Mouse (Mus musculus) heart, postnatal 10 days (tissue): ENCODE measurements at regions not wholly inside any gene's neighbourhood (a gene's known extent, or its start where the extent isn't known, plus 50 kb on each side); places are given as distances from the start of the nearest gene placed in this dataset.

Experiments used
- DNase-seq, 2 experiments: peaks; one replicate each; pipeline ENCODE4 v3.0.0; 2021
- intact Hi-C: fragments of 180-260 bp; cut with DNase I; formaldehyde crosslinking; loops from one replicate; pipeline ENCODE4 v1.15.1; 2025

- DNase-seq: no peak
- intact Hi-C loops: no loop called here
Measured at GRCm38 (mm10) chr1:183699284-183699683, 281.3 kb downstream of the Hhipl2 start.

GRCm38 (mm10) chr1:183702888-183703287 lies 284.9 kb downstream of the Hhipl2 start:
- intact Hi-C loops: no loop called here
- DNase-seq: no peak

DNA sequence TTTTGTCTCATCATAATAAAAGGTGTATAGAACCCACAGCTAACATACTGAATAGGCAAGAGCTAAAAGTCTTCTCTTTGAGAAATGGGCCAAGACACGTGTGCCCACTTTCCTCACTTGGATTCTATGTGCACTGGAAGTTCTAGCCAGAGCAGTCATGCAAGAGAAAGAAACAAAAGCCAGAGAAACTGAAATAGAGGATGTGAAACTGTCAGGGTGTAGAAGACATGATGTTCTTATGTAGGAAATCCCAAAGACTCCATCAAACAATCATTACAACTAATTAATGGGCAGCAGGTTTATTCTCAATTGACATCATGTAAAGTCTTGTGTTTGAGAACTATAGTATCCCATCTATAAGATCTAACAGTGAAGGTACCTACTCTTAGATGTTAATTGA lies 294.9 kb downstream of the Hhipl2 start:
- intact Hi-C loops: no loop called here
- DNase-seq: no peak

DNA sequence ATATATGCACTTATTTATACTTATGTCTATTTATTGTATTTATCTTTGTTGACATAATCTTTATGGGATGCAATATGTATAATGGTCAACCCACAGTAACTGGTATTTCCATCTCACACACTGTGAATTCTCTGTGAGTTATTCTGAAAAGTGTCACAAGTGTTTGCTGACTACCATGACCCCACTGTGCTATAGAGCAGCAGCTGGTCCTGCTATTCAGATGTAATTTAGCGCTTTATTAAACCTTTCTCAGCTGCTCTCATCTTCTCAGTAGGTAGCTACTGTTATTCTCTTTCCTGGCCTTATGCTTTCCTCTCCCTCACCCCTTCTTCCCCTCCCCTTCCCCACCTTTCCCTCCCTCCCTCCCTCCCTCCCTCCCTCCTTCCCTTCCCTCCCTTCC lies 296.0 kb upstream of the Dusp10 start:
- DNase-seq: no peak
- intact Hi-C loops: no loop called here

GRCm38 (mm10) chr1:183749126-183749525 lies 264.0 kb upstream of the Dusp10 start:
- DNase-seq: peak; percentile 1 to 7
- intact Hi-C loops: no loop called here

DNA sequence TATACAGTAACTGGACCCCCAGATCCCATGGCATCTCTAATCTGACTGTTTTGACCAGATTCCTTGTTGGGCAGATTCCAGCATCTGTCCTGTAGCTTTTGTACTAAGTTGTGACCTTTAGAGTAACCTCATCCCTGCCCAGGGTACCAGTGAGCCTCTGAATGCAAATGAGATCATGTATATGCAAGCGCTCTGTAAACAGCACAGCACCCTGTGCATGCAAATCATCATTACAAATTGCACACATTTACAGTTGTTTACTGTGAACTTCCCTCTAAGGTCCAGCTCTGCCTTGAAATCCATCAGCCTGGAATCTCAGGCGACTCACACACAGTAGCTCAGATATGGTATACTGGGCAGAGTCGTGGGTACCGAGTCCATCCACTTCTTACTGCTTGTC lies 258.6 kb upstream of the Dusp10 start:
- DNase-seq: no peak
- intact Hi-C loops: loop anchor here (10.0 kb wide), 1 partner anchor 480 kb away; no protein-coding TSS in a partner anchor

GRCm38 (mm10) chr1:183756716-183757115 lies 256.4 kb upstream of the Dusp10 start:
- DNase-seq: no peak
- intact Hi-C loops: loop anchor here (10.0 kb wide), 1 partner anchor 478 kb away; no protein-coding TSS in a partner anchor

DNA sequence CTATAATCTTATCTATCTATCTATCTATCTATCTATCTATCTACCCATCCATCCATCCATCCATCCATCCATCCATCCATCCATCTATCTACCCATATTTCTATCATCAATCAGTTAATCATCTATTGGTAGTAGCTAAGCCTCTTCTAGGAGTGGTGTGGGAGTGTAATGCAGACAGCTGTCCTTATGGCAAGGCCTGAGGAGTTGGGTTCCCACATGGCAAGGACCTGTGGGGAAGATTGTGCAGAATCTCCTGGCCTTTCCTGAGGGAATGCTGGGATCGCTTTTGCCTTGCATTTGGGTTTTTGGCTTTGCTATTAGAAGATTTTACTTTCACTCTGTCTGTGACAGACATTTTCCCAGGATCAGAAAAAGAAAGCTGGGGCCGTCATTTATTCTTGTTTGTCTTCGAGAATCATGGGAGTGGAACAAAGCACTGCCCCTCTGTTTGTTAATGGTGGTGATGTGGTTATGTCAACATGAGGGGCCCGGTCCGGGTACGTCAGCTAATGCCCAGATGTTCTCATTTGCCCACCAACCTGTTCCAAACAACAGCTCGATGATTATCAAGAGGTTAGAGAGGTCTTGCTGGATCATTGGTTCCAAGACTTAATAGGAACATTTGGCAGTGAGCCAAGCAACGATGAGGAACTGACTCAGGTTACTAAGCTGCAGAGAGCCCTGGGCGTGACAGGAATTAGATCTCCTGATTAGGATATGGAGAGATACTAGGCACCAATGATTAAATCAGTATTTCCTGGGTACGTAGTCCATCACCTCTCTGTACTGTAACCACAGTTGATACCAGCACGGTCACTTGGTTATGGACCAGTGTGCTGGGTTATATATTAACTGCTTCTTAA lies 249.0 kb upstream of the Dusp10 start:
- no peak for DNase-seq
- intact Hi-C loops: no loop called here

DNA sequence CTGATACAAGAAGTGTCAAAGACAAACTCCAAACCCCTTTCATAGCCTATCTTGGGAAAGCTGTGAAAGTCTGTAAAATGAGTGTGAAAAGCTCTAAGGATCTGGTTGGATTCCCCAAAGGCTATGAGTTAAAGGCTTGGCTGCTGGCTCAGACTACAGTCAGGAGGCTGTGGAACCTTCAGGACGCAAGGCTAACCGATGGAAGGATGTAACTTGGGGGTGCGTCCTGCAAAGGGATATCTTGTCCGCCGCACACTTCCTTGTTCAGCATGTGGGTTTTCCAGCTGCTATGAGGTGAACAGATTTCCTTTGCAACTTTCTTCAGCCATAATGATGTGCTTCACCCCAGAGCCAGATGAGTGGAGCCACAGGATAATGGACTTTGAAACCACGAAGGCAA lies 240.3 kb upstream of the Dusp10 start:
- intact Hi-C loops: no loop called here
- DNase-seq: no peak

DNA sequence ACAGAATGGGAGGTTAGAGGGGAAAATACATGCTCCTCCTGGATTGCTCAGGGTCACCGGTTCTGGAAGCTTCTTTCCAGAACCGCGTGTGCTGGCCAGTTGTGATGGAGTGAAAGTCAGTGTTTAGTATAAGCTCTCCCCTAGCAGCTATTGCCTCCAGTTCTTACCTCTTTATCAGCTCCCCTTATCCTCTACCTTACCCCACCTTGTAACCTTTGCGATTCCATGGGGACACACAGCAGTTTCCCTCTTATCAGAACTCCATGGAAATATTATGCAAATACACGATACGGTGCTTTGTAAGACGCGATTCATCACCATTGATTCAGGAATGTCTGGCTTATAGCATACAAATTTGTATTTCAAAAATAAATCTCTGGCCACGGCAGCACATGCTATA lies 232.9 kb upstream of the Dusp10 start:
- intact Hi-C loops: no loop called here

DNA sequence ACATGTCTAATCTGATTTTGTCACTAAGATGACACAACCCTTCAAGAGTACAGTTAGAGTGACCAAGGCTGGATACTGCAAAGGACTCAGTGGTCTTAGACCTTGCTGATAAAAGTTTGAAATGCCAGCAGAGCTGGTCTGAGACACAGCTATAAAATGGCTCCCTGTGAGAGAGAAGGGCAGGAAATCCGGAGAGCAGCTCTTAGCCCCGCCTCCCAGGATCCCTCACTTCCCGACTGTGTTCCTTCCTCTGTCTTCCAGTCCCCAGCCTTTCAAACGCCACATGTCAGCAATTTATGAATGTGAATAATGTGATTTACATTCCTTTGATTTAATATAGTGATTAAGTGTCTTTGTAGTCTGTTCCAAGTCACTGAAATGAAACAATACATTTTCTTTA lies 232.3 kb upstream of the Dusp10 start:
- no peak for DNase-seq
- intact Hi-C loops: no loop called here

More for the DNA sequence above, 232.9 kb upstream of the Dusp10 start:
- DNase-seq: no peak

- intact Hi-C loops: no loop called here
- DNase-seq: peak; percentile 7 to 13
Measured at GRCm38 (mm10) chr1:183783440-183784130, 229.5 kb upstream of the Dusp10 start.

GRCm38 (mm10) chr1:183792230-183792813 lies 220.8 kb upstream of the Dusp10 start:
- intact Hi-C loops: no loop called here
- no peak for DNase-seq

GRCm38 (mm10) chr1:183793324-183793723 lies 219.8 kb upstream of the Dusp10 start:
- no peak for DNase-seq
- intact Hi-C loops: no loop called here

GRCm38 (mm10) chr1:183793913-183794445 lies 219.1 kb upstream of the Dusp10 start:
- DNase-seq: peak; percentile 11 to 22
- intact Hi-C loops: no loop called here

- DNase-seq: no peak
- intact Hi-C loops: no loop called here
Measured at GRCm38 (mm10) chr1:183802351-183802750, 210.8 kb upstream of the Dusp10 start.

GRCm38 (mm10) chr1:183803357-183803756 lies 209.7 kb upstream of the Dusp10 start:
- DNase-seq: peak in 1 of 2 experiments; percentile 13
- intact Hi-C loops: no loop called here

DNA sequence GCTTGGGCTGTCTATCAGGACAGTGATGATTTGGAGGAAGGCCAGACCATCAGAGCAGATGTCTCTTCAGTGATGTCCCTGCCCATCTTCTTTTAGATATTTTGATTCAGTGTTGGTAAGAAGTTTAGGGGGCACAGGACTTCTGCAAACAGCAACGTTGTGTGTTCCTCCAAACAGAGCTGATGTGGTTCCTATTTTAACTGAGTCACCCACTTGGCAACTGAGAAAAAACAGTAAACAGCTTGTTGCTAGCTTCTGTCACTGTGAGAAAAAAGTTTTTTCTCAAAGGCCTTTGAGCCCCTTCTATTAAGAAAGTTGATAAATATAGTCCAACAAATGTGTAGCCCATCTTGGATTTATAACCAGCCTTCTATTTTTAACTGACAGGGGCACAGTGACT lies 209.3 kb upstream of the Dusp10 start:
- DNase-seq: peak in 1 of 2 experiments; percentile 19
- intact Hi-C loops: no loop called here

DNA sequence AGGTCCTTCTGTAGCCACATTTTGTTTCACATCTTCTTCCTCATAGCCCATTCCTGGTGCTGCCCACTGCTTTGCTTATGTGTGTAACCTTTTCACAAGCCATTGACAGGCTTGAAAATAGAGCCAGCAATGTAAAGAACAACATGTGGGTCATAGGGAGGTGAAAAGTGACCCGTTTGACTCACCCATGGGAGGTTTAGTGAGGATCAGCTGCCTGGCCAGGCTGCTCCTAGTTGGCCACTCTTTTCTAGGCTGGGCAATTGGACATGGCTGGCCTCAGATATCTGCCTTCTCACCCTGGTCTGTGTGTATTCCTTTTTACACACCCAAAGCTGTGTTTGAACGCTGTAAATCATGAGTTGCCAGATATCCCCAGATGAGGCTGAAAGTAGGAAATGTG lies 208.8 kb upstream of the Dusp10 start:
- intact Hi-C loops: no loop called here
- DNase-seq: no peak

DNA sequence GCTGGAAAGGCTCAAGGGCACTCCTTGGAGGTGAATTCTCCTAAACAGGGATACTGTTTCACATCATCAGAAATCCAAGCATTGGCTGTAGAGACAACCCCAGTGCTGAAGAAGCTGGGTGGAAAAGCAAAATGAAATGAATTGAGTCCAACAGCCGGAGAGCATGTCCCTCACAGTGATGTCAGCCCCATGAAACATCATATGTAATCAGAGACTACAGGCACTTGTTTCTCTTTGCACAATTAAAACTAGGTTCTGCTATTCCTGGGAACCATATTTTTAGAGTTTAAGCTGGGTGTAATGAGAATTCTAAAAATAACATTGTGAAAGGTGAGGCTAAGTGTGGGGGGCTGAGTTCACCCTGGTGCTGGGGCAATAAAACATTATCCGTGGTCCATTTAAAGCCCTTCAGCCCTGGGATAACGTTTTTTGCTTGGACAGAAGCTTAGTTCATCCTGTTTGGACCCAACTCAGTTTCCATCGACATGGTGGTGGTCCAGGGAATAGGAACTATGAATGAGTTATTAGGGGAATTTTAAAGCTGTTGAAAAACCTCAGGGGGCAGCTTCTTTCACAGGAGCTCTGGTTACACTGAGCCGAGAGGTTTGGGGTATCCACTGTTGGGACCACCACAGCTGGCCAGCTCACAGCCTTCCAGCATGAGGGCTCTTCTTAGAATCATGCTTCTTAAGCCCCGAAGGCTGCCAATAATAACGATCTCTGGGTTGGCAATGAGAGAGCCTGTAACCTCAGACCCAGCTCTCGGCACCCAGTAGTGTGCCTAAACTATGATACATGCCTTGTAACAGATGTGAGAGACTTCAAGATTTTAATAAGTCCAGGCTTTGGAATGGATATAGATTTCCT lies 206.0 kb upstream of the Dusp10 start:
- no peak for DNase-seq
- intact Hi-C loops: no loop called here
